Mouse (Mus musculus): ENCODE results near the gene Surf4. TPM values are rescaled to one million over a fixed set of nuclear protein-coding genes. Genes with fewer than 3 reads are reported as not detected.
"Not testable (repeated sequence)": the region's sequence is repeated elsewhere in the genome, so short reads cannot be mapped to it uniquely, and the experiment has no call there.

Gene Surf4
- total RNA-seq, 2 experiments from 2014 or later: 44.9 to 52.7 TPM

DNA sequence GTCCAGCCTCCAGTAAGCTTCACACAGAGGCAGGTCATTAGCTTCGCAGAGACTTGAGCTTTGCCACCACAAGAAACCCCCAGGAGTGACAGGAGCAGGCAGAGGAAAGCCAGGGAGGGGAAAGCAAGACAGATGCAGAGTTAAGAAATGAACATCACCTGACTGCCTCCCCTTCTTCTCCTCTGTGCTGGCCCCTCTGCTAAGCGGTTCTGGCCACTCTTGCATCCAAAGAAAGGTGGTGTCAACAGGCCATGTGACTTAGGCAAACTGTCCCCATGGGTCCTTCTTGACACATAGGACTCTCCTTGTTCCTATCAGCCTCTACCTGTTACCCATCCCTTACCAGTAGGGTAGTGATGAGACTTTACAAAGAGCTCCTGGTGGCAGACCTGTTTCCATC, 27.8 kb downstream of the Surf4 start:
- no peak for DNase-seq (ENCODE audit: low spot score in 2 of 2)

- no peak for DNase-seq (ENCODE audit: low spot score in 2 of 2)
Measured at GRCm38 (mm10) chr2:26903311-26903710, 30.4 kb downstream of the Surf4 start.

DNA sequence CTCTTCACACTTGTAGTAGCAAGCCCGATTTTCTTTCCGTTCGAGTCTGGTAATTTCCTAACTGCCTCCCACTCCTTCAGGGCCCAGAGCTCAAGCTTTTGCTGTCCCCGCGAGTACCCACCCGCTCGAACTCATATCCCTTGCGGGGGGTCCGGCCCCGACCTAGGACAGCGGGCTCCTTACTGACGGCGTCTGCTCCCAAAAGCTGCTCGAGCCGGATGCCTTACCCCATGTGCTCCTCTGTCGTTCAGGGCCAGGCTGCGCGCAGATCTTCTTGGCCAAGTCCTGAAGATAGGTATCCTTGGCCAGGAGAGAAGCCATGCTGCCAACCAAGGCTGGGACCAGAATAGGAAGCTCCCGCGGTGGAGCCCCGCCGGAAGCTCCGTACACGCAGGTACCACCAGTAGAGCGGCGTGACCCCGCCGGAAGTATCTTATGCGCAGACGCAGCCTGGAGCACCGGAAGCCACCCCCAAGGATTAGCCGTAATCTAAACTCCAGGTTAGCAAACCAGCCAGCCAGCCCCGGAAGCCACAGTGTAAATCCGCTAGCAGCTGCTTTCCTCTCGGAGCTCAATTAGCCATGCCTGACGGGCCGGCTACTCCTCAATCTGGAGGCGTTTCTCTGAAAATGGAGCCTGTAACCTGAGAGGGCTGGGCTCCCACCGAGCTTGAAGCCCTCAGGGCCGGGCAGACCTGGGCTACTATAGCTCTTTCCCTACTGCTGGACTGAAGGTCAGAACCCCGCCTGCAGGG, 31.1 kb downstream of the Surf4 start, which contains the start of gene Surf6:
Gene Surf6 (minus strand): TSS at position 413 of the 754 bp plus-strand sequence.
- peak; percentile 96 to 98 for DNase-seq (ENCODE audit: low spot score in 2 of 2)

DNA sequence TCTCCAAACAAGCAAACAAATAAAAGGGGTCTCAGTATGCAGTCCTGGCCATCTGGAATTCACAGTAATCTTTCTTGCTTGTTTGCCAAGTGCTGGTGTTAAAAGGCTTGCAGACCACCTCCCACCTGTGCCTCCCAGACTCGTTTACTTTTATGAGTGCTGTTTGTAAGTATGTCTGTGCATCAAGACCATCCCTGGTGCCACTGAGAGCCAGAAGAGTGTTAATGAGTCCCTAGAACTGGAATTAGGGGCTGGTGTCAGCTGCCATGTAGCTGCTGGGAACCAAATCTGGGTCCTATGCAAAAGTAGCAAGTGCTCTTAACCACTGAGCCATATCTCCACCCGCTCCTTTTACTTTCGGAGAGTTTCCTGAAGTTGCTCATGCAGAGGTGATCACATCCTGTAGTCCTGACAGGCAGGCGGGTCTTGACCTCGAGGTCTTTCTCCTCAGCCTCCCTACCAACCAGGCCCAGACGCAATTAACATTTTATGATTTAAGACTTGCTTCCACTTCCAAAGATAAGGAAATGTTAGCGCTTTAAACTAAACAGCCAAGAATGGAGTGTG, 31.8 kb downstream of the Surf4 start:
- DNase-seq (ENCODE audit: low spot score in 2 of 2): no peak

DNA sequence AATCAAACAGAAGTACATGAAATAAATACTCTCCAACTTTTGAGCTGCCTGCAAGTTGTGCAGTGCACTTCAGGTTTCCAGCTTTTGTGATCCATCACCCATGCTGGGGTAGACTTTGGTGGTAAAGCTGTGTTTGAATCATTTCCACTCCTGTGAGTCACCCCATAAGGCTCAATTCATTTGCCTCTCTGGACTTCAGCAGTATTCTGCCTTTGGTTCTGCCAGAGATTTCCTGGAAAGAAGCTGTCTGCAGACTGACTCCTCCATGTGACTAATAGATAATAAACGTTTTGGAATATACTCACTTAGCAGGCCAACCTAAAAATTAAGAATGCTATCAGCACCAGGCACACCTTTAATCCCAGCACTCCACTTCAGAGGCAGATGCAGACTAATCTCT, 33.0 kb downstream of the Surf4 start:
- no peak for DNase-seq (ENCODE audit: low spot score in 2 of 2)

- no peak for DNase-seq (ENCODE audit: low spot score in 2 of 2)
Measured at GRCm38 (mm10) chr2:26895898-26896297, 37.8 kb downstream of the Surf4 start.

DNA sequence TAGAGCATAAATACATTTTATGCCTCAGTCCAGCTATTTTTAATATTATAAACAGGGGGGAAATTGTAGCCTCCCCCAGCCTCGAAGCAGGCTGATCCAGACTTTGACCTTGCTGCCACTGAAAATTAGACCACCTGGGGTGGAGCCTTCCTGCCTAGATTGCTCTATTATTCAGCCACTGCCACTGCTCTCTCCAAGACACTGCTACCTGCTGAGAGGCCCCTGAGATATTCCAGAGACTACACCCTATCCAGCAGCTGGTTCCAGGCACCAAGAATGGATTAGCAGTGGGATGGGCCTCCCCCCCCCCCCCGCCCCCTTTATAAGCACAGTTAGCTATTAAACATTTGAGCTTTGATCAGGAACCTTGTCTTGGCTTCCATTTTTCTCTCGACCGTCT, 47.6 kb downstream of the Surf4 start:
- not testable (repeated sequence) for DNase-seq (ENCODE audit: low spot score in 2 of 2)

DNA sequence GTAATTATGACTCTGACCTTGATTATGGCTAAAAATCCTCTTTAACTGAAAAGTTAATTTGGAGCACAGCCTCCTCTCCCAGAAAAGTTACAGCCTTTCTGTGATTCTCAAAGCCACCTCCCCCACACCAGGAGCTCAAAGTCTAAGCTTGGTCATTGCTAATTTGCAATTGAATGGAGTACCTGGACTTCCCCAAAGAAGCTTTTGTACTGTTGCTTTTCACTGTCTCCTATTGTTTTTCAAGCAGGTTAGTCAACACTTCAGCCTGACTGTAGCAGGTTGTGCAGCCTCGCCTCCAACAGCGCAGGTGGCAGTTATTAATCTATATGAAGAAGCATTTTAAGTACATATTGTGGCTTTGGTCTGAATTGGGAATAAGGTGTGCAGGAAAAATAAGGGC, 48.2 kb downstream of the Surf4 start:
- DNase-seq (ENCODE audit: low spot score in 2 of 2): not testable (repeated sequence)

DNA sequence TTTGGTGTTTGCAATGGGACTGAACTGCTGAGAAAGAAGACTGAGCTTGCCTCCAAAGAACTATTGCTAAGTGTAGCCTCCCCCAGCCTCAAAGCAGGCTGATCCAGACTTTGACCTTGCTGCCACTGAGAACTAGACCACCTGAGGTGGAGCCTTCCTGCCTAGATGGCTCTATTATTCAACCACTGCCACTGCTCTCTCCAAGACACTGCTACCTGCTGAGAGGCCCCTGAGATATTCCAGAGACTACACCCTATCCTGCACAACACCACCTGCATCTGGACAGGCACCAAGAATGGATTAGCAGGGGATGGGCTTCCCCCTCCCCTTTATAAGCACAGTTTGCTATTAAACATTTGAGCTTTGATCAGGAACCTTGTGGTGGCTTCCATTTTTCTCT, 55.2 kb downstream of the Surf4 start:
- DNase-seq (ENCODE audit: low spot score in 2 of 2): no peak

GRCm38 (mm10) chr2:26870666-26871065, 63.1 kb downstream of the Surf4 start:
- DNase-seq (ENCODE audit: low spot score in 2 of 2): no peak

Other genes starting within 250 kb of the Surf4 start
- not detected for gene Abo, start 68.9 kb downstream of the Surf4 start, total RNA-seq (2021)
- gene Surf6, start 31.0 kb downstream of the Surf4 start, total RNA-seq (2021): 10 to 100 TPM; 27.1 to 29.1 TPM
- 10 to 100 TPM; 42.5 to 49.2 TPM for gene Med22, start 23.3 kb downstream of the Surf4 start, total RNA-seq (2021)
- 100 to 1,000 TPM; 228 to 233 TPM for gene Rpl7a, start 23.2 kb downstream of the Surf4 start, total RNA-seq (2021)
- 10 to 100 TPM; 35.3 to 39.9 TPM for gene Surf2, start 17.6 kb downstream of the Surf4 start, total RNA-seq (2021)
- 100 to 1,000 TPM; 106 to 118 TPM for gene Surf1, start 17.4 kb downstream of the Surf4 start, total RNA-seq (2021)
- not detected for gene Stkld1, start 119 bp upstream of the Surf4 start, total RNA-seq (2021)
- gene Rexo4, start 30.5 kb upstream of the Surf4 start, total RNA-seq (2021): 10 to 100 TPM; 55.5 to 66.5 TPM
- gene Adamts13, start 39.5 kb upstream of the Surf4 start, total RNA-seq (2021): 1 to 10 TPM; 1.3 to 2.7 TPM
- 10 to 100 TPM; 46.8 to 47.0 TPM for gene Cacfd1, start 76.0 kb upstream of the Surf4 start, total RNA-seq (2021)
- 10 to 100 TPM; 21.5 to 27.5 TPM for gene Slc2a6, start 94.1 kb upstream of the Surf4 start, total RNA-seq (2021)
- under 1 TPM; 0.52 to 1.00 TPM for gene Mymk, start 138.3 kb upstream of the Surf4 start, total RNA-seq (2021)
- gene Adamtsl2, start 145.5 kb upstream of the Surf4 start, total RNA-seq (2021): 10 to 100 TPM; 15.5 to 21.8 TPM
- gene Fam163b, start 208.6 kb upstream of the Surf4 start, total RNA-seq (2021): 100 to 1,000 TPM in 1 of 2 experiments, 10 to 100 TPM in 1; 98.9 to 107 TPM
- under 1 TPM; 0.23 to 0.26 TPM for gene Dbh, start 231.3 kb upstream of the Surf4 start, total RNA-seq (2021)